Mouse (Mus musculus) left cerebral cortex, postnatal 36 days (tissue): ENCODE data around the gene Col16a1. TPM values are rescaled to one million over a fixed set of nuclear protein-coding genes. Genes with fewer than 3 reads are reported as not detected.

Source experiments
- DNase-seq, 2 experiments: peaks; one replicate each; pipeline ENCODE4 v3.0.0; 2021 to 2022; ENCODE audit warnings: low spot score in 2 of 2, mixed read lengths in 1 of 2
- intact Hi-C: fragments of 180-260 bp; cut with DNase I; formaldehyde crosslinking; loops from one replicate; pipeline ENCODE4 v1.15.1; 2025
- total RNA-seq, 2 experiments: library from RNA; stranded (reverse); gene quantifications; 2 replicates each; pipeline ENCODE4 v1.2.3; 2021

Col16a1 gene
- total RNA-seq, 2 experiments from 2014 or later = 15.9 to 21.4 TPM

- DNase-seq = peak in 1 of 2 experiments; percentile 68
- intact Hi-C loops = no loop called here
Measured at GRCm38 (mm10) chr4:130078816-130079485, 31.3 kb downstream of the Col16a1 start.

DNA sequence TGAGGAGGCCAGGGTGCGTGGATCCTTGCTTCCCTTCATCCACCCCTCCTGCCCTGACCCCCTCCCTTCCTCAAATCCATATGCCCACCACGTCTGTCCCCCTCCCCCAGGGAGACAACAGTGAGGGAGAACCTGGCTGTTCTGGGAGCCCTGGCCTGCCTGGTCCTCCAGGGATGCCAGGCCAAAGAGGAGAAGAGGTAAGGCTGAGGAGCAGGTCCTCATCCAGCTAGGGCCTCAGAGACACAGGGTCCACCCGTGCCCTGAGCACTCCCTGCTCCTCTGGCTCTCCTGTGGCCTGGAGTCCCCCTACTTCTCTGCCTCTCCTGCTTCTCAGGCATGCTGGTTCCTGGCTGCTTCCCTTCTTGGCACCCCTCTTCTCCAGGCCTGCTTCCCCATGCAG, 31.9 kb downstream of the Col16a1 start:
- intact Hi-C loops = no loop called here
- no peak for DNase-seq

DNA sequence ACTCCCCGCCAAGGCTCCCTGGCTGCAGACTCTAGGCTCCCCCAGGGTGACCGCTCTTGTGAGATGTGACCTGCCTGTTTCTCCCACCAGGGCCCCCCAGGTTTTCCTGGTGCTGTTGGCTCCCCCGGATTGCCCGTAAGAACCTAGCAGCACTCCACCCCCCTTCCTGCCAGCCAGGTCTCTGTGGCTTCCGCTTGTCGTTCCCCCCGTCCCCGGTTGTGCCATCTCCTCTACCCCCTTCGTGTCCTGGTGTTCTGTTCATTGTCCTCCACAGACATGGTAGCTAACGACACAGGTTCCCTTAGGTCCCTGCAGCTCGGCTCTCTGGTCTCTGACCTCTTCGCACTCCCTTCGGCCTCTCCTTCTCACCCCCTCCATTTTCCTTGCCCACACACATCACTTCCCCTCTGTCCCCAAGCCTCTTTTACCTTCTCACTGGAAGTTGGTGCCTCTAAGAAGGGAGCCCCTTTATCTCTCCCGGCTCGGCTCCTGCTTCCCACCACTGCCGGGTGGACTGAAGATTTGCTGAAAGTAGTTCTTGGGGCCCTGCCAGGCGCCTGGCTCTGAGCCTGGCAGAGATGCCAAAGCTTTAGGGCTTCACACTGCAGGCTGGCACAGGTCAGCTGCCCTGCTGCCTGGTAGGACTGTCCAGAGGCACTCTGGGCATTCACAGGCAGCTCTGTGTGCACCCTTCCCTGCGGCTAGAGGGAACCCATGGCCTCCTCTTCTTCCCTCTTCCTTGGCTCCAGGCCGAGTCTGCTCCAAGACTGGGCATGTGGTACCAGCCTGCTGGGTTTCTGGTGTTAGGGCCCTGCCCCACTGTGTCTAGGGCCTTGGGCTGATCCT, 33.9 kb downstream of the Col16a1 start:
- intact Hi-C loops = loop anchor here (5.0 to 10.0 kb wide), 4 partner anchors 34 to 387 kb away; partner anchors contain the start of genes Adgrb2, Col16a1 and Tmem39b
- DNase-seq = peak; percentile 62 to 68

GRCm38 (mm10) chr4:130082211-130082610, 34.6 kb downstream of the Col16a1 start:
- DNase-seq = no peak
- intact Hi-C loops = loop anchor here (5.0 to 10.0 kb wide), 4 partner anchors 35 to 387 kb away; partner anchors contain the start of genes Adgrb2, Col16a1 and Tmem39b

GRCm38 (mm10) chr4:130084331-130084945, 36.8 kb downstream of the Col16a1 start:
- intact Hi-C loops = loop anchor here (5.0 to 10.0 kb wide), 4 partner anchors 37 to 390 kb away; partner anchors contain the start of genes Adgrb2, Col16a1 and Tmem39b
- DNase-seq = no peak

- intact Hi-C loops = loop anchor here (10.0 kb wide), 3 partner anchors 101 to 391 kb away; partner anchors contain the start of genes Adgrb2 and Tmem39b
- no peak for DNase-seq
Measured at GRCm38 (mm10) chr4:130085246-130085820, 37.7 kb downstream of the Col16a1 start.

GRCm38 (mm10) chr4:130087293-130087692, 39.7 kb downstream of the Col16a1 start:
- DNase-seq = peak; percentile 88 to 93
- intact Hi-C loops = loop anchor here (1.0 to 10.0 kb wide), 5 partner anchors 50 to 392 kb away; partner anchors contain the start of genes Adgrb2 and Tmem39b

DNA sequence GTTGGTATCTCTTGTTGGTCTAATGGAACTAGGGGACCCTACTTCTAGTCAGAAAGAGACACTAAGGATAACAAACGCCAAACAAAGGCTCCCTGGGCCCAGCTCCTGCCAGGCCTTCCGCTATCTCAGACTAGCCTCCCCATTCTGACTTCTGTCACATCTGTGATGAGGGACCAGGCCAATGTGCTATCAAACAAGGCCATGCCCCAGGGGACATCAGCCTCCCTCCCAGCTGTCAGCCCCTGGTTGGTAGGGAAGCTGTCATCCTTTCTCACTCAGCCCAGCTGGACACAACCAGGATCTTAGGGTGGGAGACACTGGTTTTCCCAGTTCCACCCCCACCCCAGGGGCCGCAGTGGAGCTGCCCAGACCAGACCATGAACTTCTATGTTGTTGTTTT, 47.5 kb downstream of the Col16a1 start:
- no peak for DNase-seq
- intact Hi-C loops = no loop called here

GRCm38 (mm10) chr4:130101183-130101582, 53.5 kb downstream of the Col16a1 start:
- DNase-seq = no peak
- intact Hi-C loops = no loop called here

DNA sequence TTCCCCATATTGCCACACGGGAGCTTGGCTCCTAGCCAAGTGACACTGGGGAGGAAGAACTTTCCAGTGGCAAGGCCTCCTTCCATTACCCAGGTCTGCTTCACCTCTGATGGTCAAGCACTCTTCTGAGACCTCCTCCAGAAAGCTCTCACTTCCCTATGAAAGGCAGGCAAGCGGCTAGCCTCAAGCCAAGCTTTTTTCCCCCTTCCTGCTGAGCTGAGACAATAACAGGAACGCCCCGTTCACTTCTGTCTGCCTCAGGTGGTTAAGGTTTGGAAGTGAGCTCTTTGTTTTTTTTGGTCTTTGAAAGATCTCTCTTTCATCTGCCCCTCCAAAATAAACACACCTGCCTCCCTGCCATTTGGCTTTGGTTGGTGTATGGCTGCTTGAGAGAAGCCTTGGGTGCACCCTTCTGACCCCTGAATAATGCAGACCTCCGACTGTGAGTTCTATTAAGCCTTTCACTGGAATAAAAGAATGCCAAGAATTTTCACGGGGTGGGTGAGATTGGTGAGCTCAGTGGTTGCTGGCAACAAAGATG, 54.5 kb downstream of the Col16a1 start, which contains the start of gene Pef1:
Gene Pef1, plus strand, starts transcription at position 448 of the 541 bp plus-strand sequence.
- DNase-seq = no peak
- intact Hi-C loops = no loop called here

DNA sequence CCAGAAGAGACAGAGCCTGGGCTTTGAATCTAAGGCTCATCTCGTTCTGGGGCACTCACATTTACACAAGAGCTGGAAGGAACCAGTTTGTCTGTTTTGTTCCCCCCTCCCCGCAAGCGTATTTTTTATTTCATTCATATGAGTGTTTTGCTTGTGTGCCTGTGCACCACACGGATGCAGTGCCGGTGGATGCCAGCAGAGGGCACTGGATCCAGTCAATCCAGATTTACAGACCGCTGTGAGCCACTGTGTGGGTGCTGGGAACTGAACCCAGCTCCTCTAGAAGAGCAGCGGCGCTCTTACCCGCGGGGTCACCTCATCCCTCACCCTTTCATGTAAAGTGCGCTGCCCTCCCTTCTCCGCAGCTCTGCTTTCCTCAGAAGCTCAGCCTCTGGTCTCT, 56.0 kb downstream of the Col16a1 start:
- intact Hi-C loops = no loop called here
- DNase-seq = no peak

DNA sequence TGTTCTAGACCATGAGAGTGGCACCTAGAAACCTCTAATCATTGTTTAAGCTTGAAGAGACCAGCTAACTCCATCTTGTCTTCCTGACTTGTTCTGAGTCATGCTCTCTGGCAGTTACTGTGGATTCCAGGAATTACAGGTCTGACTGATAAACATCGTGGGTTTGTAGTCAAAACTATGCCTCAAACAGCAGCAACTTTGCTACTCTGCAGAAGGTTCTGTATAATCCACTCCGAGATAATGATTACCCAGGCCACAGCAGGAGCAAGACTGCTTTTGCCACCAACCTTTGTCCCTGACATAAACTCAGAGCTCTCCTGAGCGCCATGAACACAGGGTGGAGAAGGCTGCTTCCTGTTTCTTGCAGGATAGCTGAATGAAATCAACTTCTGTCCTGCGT, 56.9 kb downstream of the Col16a1 start:
- intact Hi-C loops = no loop called here
- no peak for DNase-seq

DNA sequence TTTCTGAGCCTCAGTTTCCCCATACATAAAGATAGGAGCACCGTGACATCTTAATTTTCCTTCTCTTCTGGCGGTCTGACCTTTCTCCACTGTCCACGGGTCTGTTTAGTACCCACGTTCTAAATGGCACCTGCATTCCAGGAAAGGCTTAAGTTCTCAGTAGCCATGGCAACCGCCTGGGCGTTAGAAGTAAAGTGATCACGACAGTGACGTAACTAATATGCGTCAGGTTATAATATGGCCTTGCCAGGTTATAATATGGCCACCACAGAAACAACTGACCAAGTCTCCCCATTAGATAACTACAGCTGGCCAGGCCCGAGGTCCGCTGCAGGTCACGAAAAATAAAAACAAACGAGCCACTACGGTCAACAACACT, 59.4 kb downstream of the Col16a1 start:
- DNase-seq = no peak
- intact Hi-C loops = no loop called here

DNA sequence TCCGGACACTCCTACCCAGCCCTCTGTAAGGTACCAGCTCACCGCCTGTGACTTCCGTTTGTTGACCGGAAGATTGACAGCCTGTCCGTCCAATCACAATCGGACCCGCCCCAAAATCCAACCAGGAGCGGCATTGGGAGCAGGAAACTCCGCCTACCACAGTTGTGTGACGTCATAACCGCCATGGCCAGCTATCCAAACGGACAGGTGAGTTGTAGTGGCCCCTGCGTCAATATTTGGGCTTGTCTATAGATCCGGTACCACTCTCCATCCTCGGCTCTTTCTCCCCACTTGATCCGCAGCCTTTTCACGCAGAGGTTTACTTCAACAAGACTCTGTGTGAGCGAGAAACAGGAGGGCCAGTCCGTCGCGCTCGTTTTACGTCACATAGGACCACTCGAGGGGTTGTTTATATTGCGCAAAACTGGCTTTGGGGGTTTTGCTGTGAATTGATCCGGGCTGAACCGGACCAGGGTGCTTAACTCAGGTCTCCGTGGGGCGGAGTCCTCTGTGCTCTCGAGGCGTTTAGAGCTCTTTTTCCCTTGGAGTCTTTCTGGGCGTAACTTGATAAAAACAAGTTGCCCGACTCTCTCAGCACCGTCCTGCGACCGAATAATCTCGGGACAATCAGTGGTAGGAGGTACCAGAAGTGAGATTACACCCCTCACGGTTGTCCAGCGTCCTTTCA, 59.9 kb downstream of the Col16a1 start:
- intact Hi-C loops = no loop called here
- peak; percentile 100 for DNase-seq

GRCm38 (mm10) chr4:130108929-130109328, 61.3 kb downstream of the Col16a1 start:
- intact Hi-C loops = no loop called here
- no peak for DNase-seq

GRCm38 (mm10) chr4:130109666-130110065, 62.0 kb downstream of the Col16a1 start:
- DNase-seq = no peak
- intact Hi-C loops = no loop called here

- DNase-seq = peak in 1 of 2 experiments; percentile 30
- intact Hi-C loops = no loop called here
Measured at GRCm38 (mm10) chr4:130110091-130110490, 62.5 kb downstream of the Col16a1 start.

- DNase-seq = no peak
- intact Hi-C loops = no loop called here
Measured at GRCm38 (mm10) chr4:130112299-130112698, 64.7 kb downstream of the Col16a1 start.

DNA sequence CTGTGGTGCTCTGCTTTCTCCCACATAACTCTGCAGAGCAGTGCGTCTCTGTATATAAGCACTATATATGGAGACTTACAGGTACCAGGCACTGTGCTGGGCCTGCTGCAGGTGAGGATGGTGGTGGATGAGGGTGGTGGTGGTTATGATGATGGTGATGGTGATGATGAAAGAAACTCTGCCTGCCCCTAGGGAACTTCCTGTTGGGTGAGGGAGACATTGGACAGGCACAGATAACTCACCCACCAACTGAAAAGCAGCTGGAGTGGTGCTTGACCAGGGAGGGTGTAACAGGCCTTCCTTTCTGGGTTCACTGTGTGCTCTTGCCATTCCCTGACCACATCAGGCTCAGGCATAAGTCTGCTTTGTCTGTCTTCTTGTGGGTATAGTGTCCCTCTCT, 65.1 kb downstream of the Col16a1 start:
- intact Hi-C loops = no loop called here
- DNase-seq = no peak
